Mouse (Mus musculus) gastrocnemius, postnatal 4 days (tissue): ENCODE data around the gene Lin7c. TPM values are rescaled to one million over a fixed set of nuclear protein-coding genes. Genes with fewer than 3 reads are reported as not detected.

ENCODE experiments used
- DNase-seq, 2 experiments: peaks; one replicate each; pipeline ENCODE4 v3.0.0; 2021 to 2022; ENCODE audit warnings: low spot score in 2 of 2, mixed read lengths in 2 of 2
- total RNA-seq, 2 experiments: library from RNA; stranded (reverse); gene quantifications; 2 replicates each; pipeline ENCODE4 v1.2.3; 2021

Gene Lin7c
- total RNA-seq, 2 experiments from 2014 or later, result 38.6 to 47.3 TPM

DNA sequence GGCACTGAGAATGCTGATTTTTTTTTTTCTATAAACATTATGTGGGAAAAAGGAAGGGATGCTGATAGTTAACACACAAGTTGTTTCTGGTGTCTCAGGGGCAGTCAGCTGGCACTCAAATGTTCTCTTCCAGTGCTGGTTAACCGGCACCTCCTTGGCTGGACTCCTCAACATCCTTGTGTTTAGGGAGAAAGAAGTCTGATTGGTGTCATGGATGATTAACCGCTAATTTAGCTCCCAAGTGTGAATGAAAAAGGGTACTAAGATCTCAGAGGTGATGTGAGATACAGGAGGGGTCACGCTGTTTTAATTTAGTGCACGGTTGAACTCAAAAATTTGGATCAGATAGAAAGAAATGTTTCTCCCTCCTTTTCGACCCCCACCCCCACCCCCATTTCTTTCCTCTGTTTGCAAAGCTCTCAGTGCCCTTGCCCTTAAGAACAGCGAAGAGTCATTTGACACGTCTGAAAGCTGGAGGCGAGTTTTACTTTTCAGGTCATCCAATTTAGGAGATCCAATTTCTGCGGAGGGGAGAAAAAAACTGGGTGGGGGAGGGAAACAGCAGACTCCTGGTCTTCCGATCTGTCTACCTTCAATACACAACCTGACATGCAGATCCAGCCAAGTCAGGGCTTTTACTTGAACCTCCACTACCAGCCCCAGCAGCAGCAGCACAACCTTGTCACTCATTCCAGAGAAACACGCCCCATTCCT, 26.3 kb downstream of the Lin7c start:
- no peak for DNase-seq

DNA sequence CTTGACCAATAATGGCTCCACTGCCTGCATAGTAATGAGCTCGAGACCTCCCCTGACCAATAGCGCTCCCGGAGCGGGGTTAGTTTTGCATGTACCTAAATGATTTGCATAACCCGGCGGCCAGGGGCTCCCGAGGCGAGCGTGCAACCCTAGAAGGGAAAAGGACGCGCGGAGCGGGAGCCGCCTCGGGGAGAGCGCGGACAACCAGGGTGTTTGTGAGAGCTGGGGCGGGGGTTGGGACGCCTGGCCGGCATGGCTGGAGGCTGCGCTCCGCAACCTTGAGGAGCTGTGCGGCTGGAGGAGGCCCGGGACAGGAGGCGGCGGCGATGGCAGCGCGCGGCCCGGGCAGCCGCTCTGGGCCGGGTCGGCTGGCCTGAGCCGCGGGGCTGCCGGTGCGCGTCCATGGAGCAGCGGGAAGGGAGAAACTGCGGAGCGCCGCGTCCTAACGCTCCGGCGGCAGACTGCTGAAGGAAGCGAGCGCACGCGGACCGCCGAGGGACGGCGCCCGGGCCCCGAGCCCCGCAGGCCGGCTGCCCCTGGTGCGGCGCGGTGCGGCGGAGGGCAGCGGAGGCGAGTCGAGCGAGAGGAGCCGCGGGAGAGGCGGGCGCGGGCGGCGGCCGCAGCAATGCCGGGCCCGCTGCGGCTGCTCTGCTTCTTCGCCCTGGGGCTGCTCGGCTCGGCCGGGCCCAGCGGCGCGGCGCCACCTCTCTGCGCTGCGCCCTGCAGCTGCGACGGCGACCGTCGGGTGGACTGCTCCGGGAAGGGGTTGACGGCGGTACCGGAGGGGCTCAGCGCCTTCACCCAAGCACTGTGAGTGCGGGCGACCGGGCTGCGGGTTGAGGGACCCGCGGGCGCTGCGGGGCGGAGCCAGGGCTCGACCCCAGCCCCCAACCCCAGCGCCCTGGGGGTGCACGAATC, 27.1 kb downstream of the Lin7c start, which contains the start of gene Lgr4:
Gene Lgr4, plus strand, starts transcription at position 152 of the 918 bp plus-strand sequence.
- DNase-seq, result peak; percentile 88 to 94

DNA sequence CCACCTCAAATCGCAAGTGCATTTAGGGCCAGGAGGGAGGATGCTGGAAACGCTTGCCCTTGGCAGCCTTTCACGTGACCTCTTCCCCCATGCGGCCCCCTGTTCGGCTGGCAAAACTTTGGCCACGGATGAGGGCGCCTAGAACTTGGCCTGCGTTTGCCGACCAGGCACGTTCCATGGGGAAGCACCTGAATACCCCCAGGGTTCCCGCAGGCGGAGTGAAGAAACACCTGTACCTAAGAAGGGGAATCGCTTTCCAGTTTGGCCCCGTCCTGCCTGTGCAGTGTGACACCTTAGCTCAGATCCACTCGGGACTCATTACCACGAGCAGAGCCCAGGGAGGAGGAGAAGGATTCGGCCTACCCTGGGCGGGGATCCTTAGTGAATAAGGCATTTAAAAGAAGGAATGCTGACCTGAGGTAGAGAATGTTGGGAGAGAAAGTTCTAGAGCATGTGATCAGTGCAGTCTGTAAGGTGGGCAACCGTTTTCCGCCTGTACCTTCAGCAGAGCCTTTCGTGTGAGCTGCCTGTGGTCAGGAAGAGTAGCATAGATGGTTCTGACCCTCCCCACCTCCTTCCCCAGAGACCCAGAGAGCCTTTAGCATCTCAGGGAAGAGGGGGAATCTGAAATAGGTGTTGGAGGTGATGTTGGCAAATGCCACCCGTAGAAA, 28.1 kb downstream of the Lin7c start:
- DNase-seq, result no peak

DNA sequence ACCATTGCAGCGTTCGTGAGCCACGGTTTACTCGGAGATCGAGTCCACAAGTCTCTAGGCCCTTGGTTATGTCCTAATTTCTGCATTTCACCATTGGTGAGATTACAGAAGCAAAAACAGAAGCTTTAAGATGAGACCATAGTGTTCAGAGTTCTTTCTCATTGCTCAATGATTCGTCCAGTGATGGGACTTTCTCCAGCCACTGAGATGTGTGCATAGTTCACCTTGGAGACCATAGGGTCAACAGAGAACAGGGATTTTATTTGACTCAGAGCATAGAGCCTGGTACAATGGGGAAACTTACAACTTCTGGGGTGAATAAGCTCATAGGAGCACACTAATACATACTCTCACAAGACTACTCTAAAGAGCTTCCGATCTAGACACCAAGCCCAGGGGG, 29.8 kb downstream of the Lin7c start:
- DNase-seq, result no peak

DNA sequence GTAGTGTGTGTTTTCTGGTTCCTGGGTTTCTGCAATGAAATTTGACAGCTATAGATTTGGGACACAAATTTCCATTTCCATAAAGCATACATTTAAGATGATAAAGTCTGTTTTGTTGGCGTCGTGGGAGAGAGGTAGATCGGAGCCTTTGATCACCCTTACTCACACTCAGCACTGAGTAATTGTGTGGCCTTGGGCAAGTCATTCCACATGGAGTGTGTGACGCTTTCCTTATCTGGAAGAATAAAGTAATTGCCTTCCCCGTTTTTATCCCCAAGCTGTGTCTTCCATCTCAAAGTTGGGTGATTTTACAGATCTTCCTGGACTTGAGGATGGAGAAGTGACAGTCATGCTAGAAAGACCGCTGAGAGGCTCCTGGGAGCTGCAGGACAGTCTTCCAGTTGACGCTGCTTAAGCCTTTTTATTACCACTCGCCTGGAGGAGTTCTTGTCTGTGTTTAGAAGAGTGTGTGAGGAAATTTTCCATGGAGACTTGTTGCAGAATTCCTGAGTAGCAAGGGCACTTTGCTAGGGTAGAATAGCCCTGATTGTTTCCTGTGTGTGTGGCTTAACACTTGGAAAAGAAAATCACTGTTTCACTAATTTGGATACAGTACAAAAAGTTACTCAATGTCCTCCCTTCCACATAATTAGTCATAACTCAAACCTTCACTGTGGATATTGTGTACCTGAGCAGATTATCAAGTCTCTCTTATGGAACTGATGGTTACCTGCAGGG, 30.8 kb downstream of the Lin7c start:
- no peak for DNase-seq

DNA sequence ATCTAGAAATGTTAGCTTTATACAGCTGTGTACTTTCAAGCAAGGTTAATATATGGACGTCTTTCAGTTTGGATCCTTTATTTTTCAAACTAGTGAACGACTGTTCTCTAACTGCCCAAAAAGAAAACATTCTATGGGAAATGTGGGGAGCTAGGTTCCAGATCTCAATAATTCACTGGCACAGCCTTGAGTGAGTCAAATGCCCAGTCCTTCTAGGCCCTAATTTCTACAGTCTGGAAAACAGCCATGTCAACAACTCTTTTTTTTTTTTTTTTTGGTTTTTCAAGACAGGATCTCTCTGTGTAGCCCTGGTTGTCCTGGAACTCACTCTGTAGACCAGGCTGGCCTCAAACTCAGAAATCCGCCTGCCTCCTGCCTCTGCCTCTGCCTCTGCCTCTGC, 31.7 kb downstream of the Lin7c start:
- no peak for DNase-seq

DNA sequence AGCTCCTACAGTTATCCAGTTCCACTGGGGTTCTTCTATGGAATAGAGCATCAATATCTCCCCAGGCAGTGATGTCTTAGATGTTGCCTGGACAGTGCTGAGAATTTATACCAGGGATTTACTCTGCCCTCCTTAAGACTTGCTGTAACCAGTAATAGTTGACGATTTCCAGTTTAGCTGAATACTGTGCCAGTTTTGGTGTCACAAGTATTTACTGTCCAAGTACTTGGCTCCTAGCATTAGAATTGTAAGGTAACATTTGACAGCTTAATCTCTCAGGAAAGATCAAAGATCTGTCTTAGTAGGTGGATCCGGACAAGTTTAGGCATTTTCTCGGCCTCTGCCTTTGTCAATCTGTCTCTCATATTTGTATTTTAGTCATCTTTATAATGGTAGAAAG, 32.4 kb downstream of the Lin7c start:
- DNase-seq, result no peak

DNA sequence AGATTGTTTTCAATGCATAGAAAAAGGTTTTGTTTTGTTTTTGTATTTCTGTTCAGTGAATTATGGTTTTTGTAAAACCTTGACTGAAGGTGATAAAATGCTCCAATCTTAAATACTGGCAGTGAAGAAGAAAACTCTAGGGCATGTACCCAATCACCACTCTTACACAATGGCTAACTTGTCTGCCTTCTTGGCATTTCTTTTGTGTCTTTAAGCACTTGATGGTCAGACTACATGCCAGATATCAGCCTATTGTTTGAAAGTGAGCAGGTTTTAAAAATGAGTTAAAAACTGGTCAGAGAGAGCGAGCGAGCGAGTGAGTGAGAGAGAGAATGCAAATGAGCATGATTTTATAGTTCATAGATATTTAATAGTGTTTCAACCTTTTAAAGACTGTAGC, 33.3 kb downstream of the Lin7c start:
- DNase-seq, result no peak

DNA sequence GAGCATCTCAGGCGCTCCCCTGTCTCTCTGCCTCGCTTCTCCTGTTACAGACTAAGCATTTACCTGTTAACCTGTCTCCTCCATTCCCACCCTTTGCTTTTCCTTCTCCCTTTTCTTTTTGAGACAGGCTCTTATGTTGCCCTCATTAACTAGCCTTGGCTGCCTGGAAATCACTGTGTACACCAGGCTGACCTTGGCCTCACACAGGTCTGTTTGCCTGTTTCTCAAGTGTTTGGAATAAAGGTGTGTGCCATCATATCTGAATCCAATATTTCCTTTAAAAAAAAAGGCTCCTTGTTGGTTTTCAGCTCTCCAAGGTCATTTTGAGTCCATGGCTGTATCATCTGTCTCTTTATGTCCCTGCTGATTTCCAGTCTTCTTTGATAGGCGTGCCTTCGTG, 36.3 kb downstream of the Lin7c start:
- DNase-seq, result no peak

DNA sequence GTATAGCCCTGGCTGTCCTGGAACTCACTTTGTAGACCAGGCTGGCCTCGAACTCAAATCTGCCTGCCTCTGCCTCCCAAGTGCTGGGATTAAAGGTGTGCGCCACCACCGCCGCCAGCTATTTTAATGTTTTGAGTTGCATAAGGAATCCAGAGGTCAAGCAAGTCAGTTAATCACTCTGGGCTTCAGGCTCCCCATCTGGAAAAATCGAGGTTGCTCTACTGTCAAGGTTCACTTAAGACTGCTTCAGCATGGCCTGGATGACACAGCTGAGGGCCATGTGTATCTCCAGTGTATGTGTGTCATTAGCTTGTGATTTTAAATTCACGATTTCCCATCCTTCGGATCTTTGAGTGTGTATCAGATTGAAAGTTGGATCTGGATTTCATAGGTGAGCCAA, 36.8 kb downstream of the Lin7c start:
- no peak for DNase-seq

DNA sequence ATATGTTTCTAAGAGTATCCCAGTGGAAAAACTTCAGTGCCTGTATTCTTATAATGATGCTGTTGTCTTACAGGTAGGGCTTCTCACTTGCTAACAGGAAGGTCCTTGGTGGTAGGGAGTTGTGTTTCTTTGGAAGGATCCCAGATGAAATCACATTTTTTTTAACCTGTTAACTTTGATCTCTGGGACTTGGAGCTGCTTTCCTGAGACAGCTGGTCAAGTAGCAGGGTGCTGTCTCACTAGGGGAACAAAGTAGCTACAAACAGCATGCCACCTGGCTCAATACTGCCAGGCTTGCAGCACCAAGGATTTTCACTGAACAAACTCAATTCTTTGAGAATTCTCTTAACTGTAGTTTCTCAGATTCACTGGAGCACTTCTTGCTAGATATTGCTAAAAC, 37.2 kb downstream of the Lin7c start:
- DNase-seq, result no peak

DNA sequence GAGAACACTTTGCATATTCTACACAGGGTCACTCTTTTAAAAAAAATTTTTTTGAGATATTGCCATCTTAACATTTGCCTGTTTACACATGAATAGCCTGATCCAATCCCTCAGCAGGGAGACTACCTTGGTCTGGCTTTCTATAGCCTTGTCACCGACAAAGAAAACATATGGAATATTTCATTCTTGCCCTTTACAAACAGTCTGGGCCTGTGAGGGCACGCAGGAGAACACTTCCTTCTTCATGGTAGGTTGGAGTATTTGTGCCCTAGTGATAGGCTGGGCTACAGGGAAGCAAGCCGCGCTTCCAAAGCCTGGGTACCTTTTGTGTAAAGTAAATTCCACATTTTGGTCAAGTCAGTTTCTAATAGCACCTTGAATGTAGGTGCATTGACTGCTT, 38.1 kb downstream of the Lin7c start:
- no peak for DNase-seq

DNA sequence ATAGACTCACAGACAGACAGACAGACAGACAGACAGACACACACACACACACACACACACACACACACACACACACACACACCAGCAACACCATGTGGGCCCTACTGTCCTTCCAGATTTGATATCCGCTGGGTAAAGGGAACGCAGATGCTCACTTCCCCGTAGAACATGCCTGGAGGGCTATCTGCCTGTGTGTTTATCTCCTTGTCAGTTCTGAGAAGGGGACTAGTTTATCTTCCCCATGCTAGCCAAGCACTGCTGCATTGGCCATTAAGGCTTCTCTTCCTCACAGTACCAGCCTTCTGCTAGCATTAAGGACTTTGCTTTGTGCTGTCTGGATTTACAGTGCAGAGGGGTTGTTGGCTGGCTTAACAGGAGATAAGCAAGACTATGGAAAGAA, 38.6 kb downstream of the Lin7c start:
- DNase-seq, result no peak

DNA sequence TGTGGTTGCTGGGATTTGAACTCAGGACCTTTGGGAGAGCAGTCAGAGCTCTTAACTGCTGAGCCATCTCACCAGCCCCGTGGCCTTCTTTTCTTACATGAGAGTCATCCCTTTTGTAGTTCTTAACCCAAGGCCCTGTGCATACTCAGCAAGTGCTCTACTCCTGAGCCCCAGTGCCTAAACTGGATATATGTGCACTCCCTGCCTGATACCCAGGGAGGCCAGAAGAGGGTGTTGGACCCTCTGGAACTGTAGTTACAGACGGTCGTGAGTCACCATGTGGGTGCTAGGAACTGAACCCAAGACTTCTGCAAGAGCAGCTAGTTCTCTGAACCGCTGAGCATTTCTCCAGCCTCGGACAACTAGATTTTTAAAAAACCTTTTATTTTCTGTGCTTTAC, 39.7 kb downstream of the Lin7c start:
- no peak for DNase-seq

DNA sequence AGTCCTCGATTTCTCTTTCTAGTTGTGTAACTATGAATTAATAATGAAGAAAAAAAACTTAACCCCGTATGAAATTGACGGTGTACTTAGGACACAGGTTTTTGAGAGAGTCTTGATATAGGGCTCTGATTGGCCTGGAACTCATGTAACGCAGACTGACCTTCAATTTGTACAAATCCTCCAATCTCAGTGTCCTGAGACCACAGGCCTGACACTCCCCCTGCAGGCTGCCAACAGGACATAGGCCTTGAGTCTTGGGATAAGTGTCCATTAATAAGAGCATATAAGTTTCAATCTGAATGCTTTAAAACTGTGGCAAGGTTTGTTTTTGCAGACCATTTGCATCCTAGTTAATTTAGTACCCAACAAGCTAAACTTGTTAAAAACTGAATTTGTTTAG, 40.1 kb downstream of the Lin7c start:
- no peak for DNase-seq

DNA sequence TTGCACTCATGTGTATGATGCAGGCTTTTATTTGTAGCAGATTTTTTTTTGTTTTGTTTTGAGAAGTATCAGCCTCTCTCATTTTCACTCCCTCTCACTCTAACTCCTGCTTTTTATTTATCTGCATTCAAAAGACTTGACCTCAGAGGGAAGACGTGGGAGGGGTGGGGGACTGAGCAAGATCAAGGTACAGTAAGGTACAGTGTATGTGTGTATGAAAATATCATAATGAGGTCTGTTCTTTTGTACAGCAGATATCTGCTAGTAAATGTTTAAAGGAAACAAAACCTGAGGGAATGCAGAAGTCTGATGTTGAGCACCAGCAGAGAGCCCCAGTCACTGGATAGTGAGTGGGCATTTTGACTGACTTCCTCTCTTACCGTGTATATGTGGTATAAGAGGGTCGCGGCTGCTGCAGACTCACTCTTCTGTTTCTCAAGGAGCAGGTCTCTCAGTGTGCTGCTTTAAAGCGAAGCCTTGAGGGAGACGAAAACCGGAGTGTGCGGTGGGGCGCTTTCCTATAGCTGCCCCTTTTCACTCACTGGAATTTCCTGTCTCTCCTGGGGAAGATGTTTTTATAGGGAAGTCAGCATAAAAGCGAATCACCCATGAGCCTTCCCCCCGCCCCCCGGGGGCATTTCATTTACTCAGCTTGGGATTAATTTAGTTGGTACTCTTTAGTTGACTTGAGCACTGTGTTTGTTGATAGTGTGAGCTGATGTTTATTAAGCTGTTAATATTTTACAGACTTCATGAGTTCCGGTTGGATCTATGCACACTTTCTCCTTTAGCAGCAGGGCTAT, 41.5 kb downstream of the Lin7c start:
- DNase-seq, result no peak

DNA sequence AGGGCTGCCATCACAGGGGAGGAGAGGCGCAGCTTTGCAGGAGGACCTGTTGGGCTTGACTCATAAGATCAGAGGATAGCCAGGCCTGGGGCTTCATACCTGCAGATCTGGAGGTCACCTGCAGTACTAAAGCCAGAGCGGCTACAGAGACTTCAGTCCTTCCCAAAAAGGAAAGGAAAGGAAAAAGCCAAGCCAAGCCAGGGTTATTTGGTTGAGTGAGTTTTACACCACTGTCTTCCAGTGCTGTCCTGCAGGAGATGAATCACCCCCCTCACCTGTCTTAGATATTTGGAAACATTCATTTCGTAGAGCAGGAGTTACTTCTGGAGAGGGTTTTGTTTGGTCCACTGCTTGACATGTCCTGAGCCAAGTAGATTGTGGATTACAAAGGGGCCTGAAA, 42.5 kb downstream of the Lin7c start:
- DNase-seq, result no peak

DNA sequence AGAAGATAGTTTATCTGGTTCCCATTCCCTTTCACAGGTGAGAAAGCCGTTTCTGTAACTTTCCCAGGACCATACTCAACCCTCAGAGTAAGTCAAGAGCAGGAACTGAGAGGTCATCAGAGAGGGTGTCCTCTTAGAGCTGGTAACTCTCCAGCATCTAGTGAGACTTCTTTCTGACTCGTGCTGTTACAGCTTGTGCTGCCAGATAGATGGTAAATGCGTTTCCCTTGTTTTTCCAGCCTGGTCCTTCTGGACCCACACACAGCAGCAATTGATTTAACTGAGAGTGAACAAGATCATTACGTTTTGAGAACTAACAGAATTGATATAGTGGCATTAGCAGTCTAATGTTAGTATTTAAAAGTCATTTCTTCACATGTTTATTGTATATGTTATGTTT, 43.4 kb downstream of the Lin7c start:
- DNase-seq, result no peak

DNA sequence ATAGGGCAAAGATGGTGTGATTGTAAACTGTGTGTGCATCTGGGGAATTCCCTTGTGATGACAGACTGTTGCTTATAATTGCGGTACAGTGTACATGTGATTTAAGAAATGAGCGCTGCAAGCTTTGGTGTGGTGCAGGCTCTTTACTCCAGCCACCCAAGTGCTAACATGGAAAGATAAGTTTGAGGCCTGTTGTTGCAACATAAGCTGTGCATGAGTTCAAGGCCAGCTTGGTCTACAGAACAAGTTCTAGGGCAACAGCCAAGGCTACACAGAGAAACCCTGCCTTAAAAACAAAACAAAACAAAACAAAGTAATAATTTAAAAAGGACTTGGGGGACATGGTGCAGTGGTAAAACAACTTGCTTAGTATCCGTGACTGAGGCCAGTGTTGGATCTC, 44.5 kb downstream of the Lin7c start:
- no peak for DNase-seq

DNA sequence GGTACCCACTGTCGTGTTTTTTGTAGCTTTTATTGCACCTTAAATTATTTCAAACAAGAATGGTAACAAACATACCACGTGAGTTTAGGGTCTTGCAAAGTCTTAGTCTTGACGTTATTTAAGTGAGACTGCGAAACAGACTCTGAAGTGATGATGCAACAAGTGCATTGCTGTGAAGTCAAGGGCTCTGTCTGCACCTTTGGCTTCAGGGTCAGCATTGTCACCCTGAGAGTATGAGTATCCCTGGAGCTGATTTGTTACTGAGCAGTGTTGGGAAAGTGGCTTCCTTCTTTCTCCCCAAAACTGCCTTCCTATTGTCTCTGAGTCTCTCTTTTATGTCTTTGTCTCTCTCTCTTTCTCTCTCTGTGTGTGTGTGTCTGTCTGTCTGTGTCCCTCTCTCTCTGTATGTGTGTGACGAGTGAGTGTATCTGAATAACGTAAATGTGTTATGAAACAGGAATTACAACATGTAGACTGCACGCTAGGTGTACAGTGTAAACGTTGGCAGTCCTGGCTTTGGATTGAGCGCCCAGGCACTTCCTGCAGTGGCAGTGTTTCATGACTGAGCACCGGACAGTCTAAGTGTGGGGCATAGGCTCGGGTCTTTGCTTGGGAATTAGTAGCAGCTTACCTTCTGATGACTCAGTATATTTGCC, 45.2 kb downstream of the Lin7c start:
- DNase-seq, result no peak
